Mouse (Mus musculus) CH12.LX (cell line): ENCODE measurements around the gene Prkce. TPM values are rescaled to one million over a fixed set of nuclear protein-coding genes. Genes with fewer than 3 reads are reported as not detected.

Experiments
- DNase-seq: peaks from one replicate; pipeline ENCODE4 v3.0.0-alpha.2; 2013; ENCODE audit errors: extremely low read depth
- H3K27ac ChIP-seq: 2 replicates; pipeline ENCODE4 v1.5.1; 2012; ENCODE audit warnings: low read depth, mild to moderate bottlenecking, control low read depth, moderate library complexity; ENCODE audit not compliant: insufficient read depth
- H3K27me3 ChIP-seq: replicated peaks from 2 replicates; pipeline ENCODE3; 2012; ENCODE audit warnings: inconsistent platforms
- H3K36me3 ChIP-seq, 2 experiments: replicated peaks in 1 of 2; 2 replicates each; pipeline versions ENCODE3 to v1.6.1; 2012; ENCODE audit warnings: inconsistent platforms in 1 of 2, low read length in 1 of 2, mild to moderate bottlenecking in 1 of 2, mixed read lengths in 1 of 2, moderate library complexity in 1 of 2; ENCODE audit not compliant: control insufficient read depth in 1 of 2, insufficient read depth in 1 of 2
- H3K4me1 ChIP-seq, 2 experiments: 2 replicates each; pipeline ENCODE4 v1.6.1; 2012; ENCODE audit warnings: inconsistent platforms in 1 of 2, moderate library complexity in 1 of 2; ENCODE audit not compliant: insufficient read depth in 2 of 2, control insufficient read depth in 1 of 2
- H3K4me2 ChIP-seq: 2 replicates; pipeline ENCODE4 v1.6.1; 2012; ENCODE audit warnings: low read depth, mild to moderate bottlenecking, control low read depth; ENCODE audit not compliant: poor library complexity, insufficient read depth, severe bottlenecking
- H3K4me3 ChIP-seq, 3 experiments: fragments of 150-350 bp in 1 of 3; sonication (generic) in 1 of 3; replicated peaks in 1 of 3; 2 replicates each; pipeline versions ENCODE3 to v1.5.1; 2011 to 2012; ENCODE audit warnings: low read depth in 2 of 3, low read length in 2 of 3, mild to moderate bottlenecking in 2 of 3, moderate library complexity in 2 of 3, control low read depth in 1 of 3, improper control_type of control experiment in 1 of 3, inconsistent platforms in 1 of 3, mixed read lengths in 1 of 3; ENCODE audit not compliant: poor library complexity in 1 of 3
- H3K79me2 ChIP-seq: replicated peaks from 2 replicates; pipeline ENCODE4 v1.6.1; 2012; ENCODE audit warnings: mild to moderate bottlenecking, moderate library complexity; ENCODE audit not compliant: control insufficient read depth, poor library complexity, insufficient read depth, severe bottlenecking; ENCODE audit errors: extremely low read depth
- H3K9ac ChIP-seq: 2 replicates; pipeline ENCODE4 v1.6.1; 2012; ENCODE audit warnings: low read depth, mild to moderate bottlenecking, control low read depth, moderate library complexity; ENCODE audit not compliant: insufficient read depth
- H3K9me3 ChIP-seq: replicated peaks from 2 replicates; pipeline ENCODE3; 2012; ENCODE audit warnings: low read length, inconsistent platforms, mixed read lengths
- BHLHE40 ChIP-seq: IDR thresholded peaks from 2 replicates; pipeline ENCODE4 v1.6.1; 2011; ENCODE audit warnings: mild to moderate bottlenecking, low read depth, low read length, improper control_type of control experiment
- CTCF ChIP-seq, 2 experiments: IDR thresholded peaks in 1 of 2; conservative IDR thresholded peaks in 1 of 2; 2 replicates each; pipeline ENCODE4 v1.5.1; 2011 to 2012; ENCODE audit warnings: low read depth in 2 of 2, low read length in 2 of 2, improper control_type of control experiment in 1 of 2, inconsistent platforms in 1 of 2, mild to moderate bottlenecking in 1 of 2, moderate library complexity in 1 of 2
- E2F4 ChIP-seq: IDR thresholded peaks from 2 replicates; pipeline ENCODE4 v1.6.1; 2011; ENCODE audit warnings: low read depth, low read length, improper control_type of control experiment; ENCODE audit not compliant: insufficient replicate concordance
- ELF1 ChIP-seq: IDR thresholded peaks from 2 replicates; pipeline ENCODE4 v1.6.1; 2014; ENCODE audit warnings: low read depth, mild to moderate bottlenecking, inconsistent platforms, low read length, improper control_type of control experiment
- EP300 ChIP-seq: IDR thresholded peaks from 2 replicates; pipeline ENCODE4 v1.6.1; 2011; ENCODE audit warnings: low read length, improper control_type of control experiment
- ETS1 ChIP-seq: conservative IDR thresholded peaks from 2 replicates; pipeline ENCODE4 v1.6.1; 2012; ENCODE audit warnings: low read depth, mild to moderate bottlenecking, inconsistent platforms, low read length, improper control_type of control experiment, moderate library complexity
- GABPA ChIP-seq: IDR thresholded peaks from 2 replicates; pipeline ENCODE4 v1.6.1; 2012; ENCODE audit warnings: low read depth, low read length, improper control_type of control experiment, inconsistent platforms; ENCODE audit not compliant: insufficient replicate concordance
- HCFC1 ChIP-seq: IDR thresholded peaks from 2 replicates; pipeline ENCODE4 v1.6.1; 2012; ENCODE audit warnings: low read depth, mild to moderate bottlenecking, inconsistent platforms, low read length, improper control_type of control experiment
- JUN ChIP-seq: IDR thresholded peaks from 2 replicates; pipeline ENCODE4 v1.6.1; 2011; ENCODE audit warnings: low read depth, mild to moderate bottlenecking, low read length, improper control_type of control experiment, moderate library complexity; ENCODE audit not compliant: insufficient read depth
- JUND ChIP-seq: conservative IDR thresholded peaks from 2 replicates; pipeline ENCODE4 v1.6.1; 2011; ENCODE audit warnings: low read depth, low read length, improper control_type of control experiment
- MAX ChIP-seq: IDR thresholded peaks from 2 replicates; pipeline ENCODE4 v1.6.1; 2011; ENCODE audit warnings: low read length, improper control_type of control experiment
- MAZ ChIP-seq: IDR thresholded peaks from 2 replicates; pipeline ENCODE4 v1.6.1; 2012; ENCODE audit warnings: low read depth, mild to moderate bottlenecking, inconsistent platforms, low read length, improper control_type of control experiment, moderate library complexity
- MYC ChIP-seq: IDR thresholded peaks from 2 replicates; pipeline ENCODE4 v1.6.1; 2011; ENCODE audit warnings: low read depth, mild to moderate bottlenecking, improper control_type of control experiment, low read length
- NELFE ChIP-seq: IDR thresholded peaks from 2 replicates; pipeline ENCODE4 v1.6.1; 2011; ENCODE audit warnings: low read depth, low read length, improper control_type of control experiment
- NRF1 ChIP-seq: IDR thresholded peaks from 2 replicates; pipeline ENCODE4 v1.6.1; 2014; ENCODE audit warnings: low read depth, mild to moderate bottlenecking, inconsistent platforms, low read length, improper control_type of control experiment, moderate library complexity
- PAX5 ChIP-seq: IDR thresholded peaks from 2 replicates; pipeline ENCODE4 v1.6.1; 2012; ENCODE audit warnings: low read length, inconsistent platforms, mixed read lengths
- POLR2A ChIP-seq: IDR thresholded peaks from 2 replicates; pipeline ENCODE4 v1.6.1; 2011; ENCODE audit warnings: low read depth, mild to moderate bottlenecking, improper control_type of control experiment, low read length
- POLR2AphosphoS2 ChIP-seq: IDR thresholded peaks from 2 replicates; pipeline ENCODE4 v1.6.1; 2011; ENCODE audit warnings: low read depth, low read length, improper control_type of control experiment
- RAD21 ChIP-seq: IDR thresholded peaks from 2 replicates; pipeline ENCODE4 v1.6.1; 2011; ENCODE audit warnings: low read depth, mild to moderate bottlenecking, low read length, improper control_type of control experiment, moderate library complexity
- RCOR1 ChIP-seq: conservative IDR thresholded peaks from 2 replicates; pipeline ENCODE4 v1.6.1; 2012; ENCODE audit warnings: low read depth, mild to moderate bottlenecking, inconsistent platforms, low read length, improper control_type of control experiment
- SMC3 ChIP-seq: IDR thresholded peaks from 2 replicates; pipeline ENCODE4 v1.6.1; 2011; ENCODE audit warnings: low read depth, low read length, improper control_type of control experiment
- TCF12 ChIP-seq: IDR thresholded peaks from 2 replicates; pipeline ENCODE4 v1.6.1; 2014; ENCODE audit warnings: low read depth, mild to moderate bottlenecking, inconsistent platforms, low read length, improper control_type of control experiment
- USF2 ChIP-seq: conservative IDR thresholded peaks from 2 replicates; pipeline ENCODE4 v1.6.1; 2011; ENCODE audit warnings: low read depth, low read length, improper control_type of control experiment
- ZC3H11A ChIP-seq: IDR thresholded peaks from 2 replicates; pipeline ENCODE4 v1.6.1; 2012; ENCODE audit warnings: low read depth, mild to moderate bottlenecking, inconsistent platforms, low read length, improper control_type of control experiment
- ZNF384 ChIP-seq: IDR thresholded peaks from 2 replicates; pipeline ENCODE4 v1.6.1; 2012; ENCODE audit warnings: low read depth, low read length, improper control_type of control experiment, inconsistent platforms
- dilution Hi-C: fragments of 300-500 bp; cut with MboI; formaldehyde crosslinking; loops from 2 replicates; pipeline ENCODE4 v1.14.3; 2020; ENCODE audit warnings: low sequenced_read_pairs; ENCODE audit not compliant: extremely low pct_unique_long_range_greater_than_20kb, extremely low pct_ligation_motif_present
- in situ Hi-C: fragments of 300-500 bp; cut with MboI; formaldehyde crosslinking; loops from 3 replicates; pipeline ENCODE4 v1.14.3; 2019; ENCODE audit warnings: low sequenced_read_pairs, low pct_ligation_motif_present, low pct_unique_long_range_greater_than_20kb, mixed read lengths
- polyA plus RNA-seq: library from polyadenylated mRNA; unstranded; fragments of >175 nt; gene quantifications from 2 replicates; pipeline ENCODE4 v1.2.1, GENCODE M21; 2012; ENCODE audit warnings: low read depth; ENCODE audit not compliant: insufficient read length
- total RNA-seq, 2 experiments: library from RNA; depleted of rRNA; stranded (reverse); fragments of 300-350 nt in 1 of 2; fragments of >200 nt in 1 of 2; gene quantifications; 2 replicates each; pipeline ENCODE4 v1.2.3; 2012 to 2014

Gene Prkce
- total and polyA plus RNA-seq, 3 experiments = 4.1 to 13.2 (median 11.4) TPM

GRCm38 (mm10) chr17:86345234-86346005 lies 177.8 kb downstream of the Prkce start:
- H3K79me2 ChIP-seq = 0 out of 2 replicates have a peak, but pooled peaks cover 5% of the 10 kb centered on the region
- no peak overlapping the region for H3K4me3 ChIP-seq
- in situ Hi-C loops = no loop called here
- H3K27me3 ChIP-seq = no peaks in the 10 kb centered on the region
- H3K9ac ChIP-seq = no peak overlapping the region
- dilution Hi-C loops = no loop called here
- no peak overlapping the region for H3K4me2 ChIP-seq
- H3K27ac ChIP-seq = no peak overlapping the region
- no peak for DNase-seq
- peaks cover 28 to 90% of the 10 kb centered on the region in 2 experiments for H3K4me1 ChIP-seq
- H3K36me3 ChIP-seq = peaks cover 0 to 9% of the 10 kb centered on the region in 2 experiments
- TF ChIP-seq CTCF (conservative IDR thresholded peaks at IDR 0.05 in 1 of 2, IDR thresholded peaks at IDR 0.05 in 1 of 2; ENCODE audit: low read depth in 2 of 2, low read length in 2 of 2) = no peak
- no peak for TF ChIP-seq MYC
- no peak for TF ChIP-seq NELFE
- TF ChIP-seq NRF1 = no peak
- no peak for TF ChIP-seq BHLHE40
- no peak for TF ChIP-seq USF2
- no peak for TF ChIP-seq JUND
- H3K9me3 ChIP-seq = no peaks in the 10 kb centered on the region

GRCm38 (mm10) chr17:86350236-86350635 lies 182.7 kb downstream of the Prkce start:
- Histone ChIP-seq H3K36me3 (peaks cover 0 to 15% of the 10 kb centered on the region in 2 experiments), H3K27me3 (no peaks in the 10 kb centered on the region), H3K79me2 (peaks cover 17% of the 10 kb centered on the region), H3K9me3 (no peaks in the 10 kb centered on the region), H3K4me1 (peaks cover 31 to 91% of the 10 kb centered on the region in 2 experiments), H3K27ac (no peak overlapping the region), H3K4me2 (no peak overlapping the region), H3K9ac (no peak overlapping the region), H3K4me3 (no peak overlapping the region)
- TF ChIP-seq MAZ (no peak), MAX (no peak), EP300 (no peak), RAD21 (no peak)
- dilution Hi-C loops = no loop called here
- in situ Hi-C loops = no loop called here
- DNase-seq = no peak

- H3K36me3 ChIP-seq = peaks cover 0 to 14% of the 10 kb centered on the region in 2 experiments
- in situ Hi-C loops (no loop called here), dilution Hi-C loops (no loop called here)
- no peak overlapping the region; the same call in 1 of the 2 replicates for H3K9ac ChIP-seq
- no peak overlapping the region for H3K4me3 ChIP-seq
- peaks cover 17% of the 10 kb centered on the region for H3K79me2 ChIP-seq
- DNase-seq = no peak
- TF ChIP-seq SMC3 (no peak), ELF1 (no peak), TCF12 (no peak), ETS1 (no peak), JUND (no peak), POLR2A (no peak), ZNF384 (no peak), RAD21 (no peak), E2F4 (no peak), GABPA (no peak), PAX5 (no peak), POLR2AphosphoS2 (no peak), HCFC1 (no peak), ZC3H11A (no peak), JUN (no peak), MAX (no peak), RCOR1 (no peak)
- TF ChIP-seq, all 38 proteins: peak for 0
- H3K4me1 ChIP-seq = peaks cover 33 to 92% of the 10 kb centered on the region in 2 experiments
- no peaks in the 10 kb centered on the region for H3K9me3 ChIP-seq
- no peak overlapping the region for H3K27ac ChIP-seq
- no peaks in the 10 kb centered on the region for H3K27me3 ChIP-seq
- H3K4me2 ChIP-seq = peak overlapping the region; percentile 82; the same call in 1 of the 2 replicates
These were observed 183.2 kb downstream of the Prkce start for GRCm38 (mm10) chr17:86350791-86351261.
